Mouse (Mus musculus): ENCODE results near the gene Clcnka.
A peak's percentile ranks its signal among the peaks of the same experiment; 100 is the strongest.

Clcnka gene

GRCm38 (mm10) chr4:141398545-141398944 lies at the start of gene Clcnka:
TSS of gene Clcnka (minus strand) at chr4:141398724.
- no peak for DNase-seq

GRCm38 (mm10) chr4:141446211-141446610 lies 47.7 kb upstream of the Clcnka start:
- no peak for DNase-seq

- DNase-seq: no peak
These were observed 46.8 kb upstream of the Clcnka start for GRCm38 (mm10) chr4:141445328-141445720.

- peak; percentile 87 for DNase-seq
These were observed 46.2 kb upstream of the Clcnka start, which contains the start of gene Zbtb17 for GRCm38 (mm10) chr4:141444451-141445327. TSS of gene Zbtb17 (plus strand) at chr4:141444654.

GRCm38 (mm10) chr4:141443641-141444429 lies 45.3 kb upstream of the Clcnka start:
- DNase-seq: no peak

- no peak for DNase-seq
These were observed 42.4 kb upstream of the Clcnka start for GRCm38 (mm10) chr4:141440877-141441276.

GRCm38 (mm10) chr4:141439083-141439803 lies 40.7 kb upstream of the Clcnka start:
- no peak for DNase-seq

- no peak for DNase-seq
These were observed 37.5 kb upstream of the Clcnka start, which contains the start of gene Srarp for GRCm38 (mm10) chr4:141435974-141436373. TSS of gene Srarp (minus strand) at chr4:141436105.

- no peak for DNase-seq
These were observed 34.7 kb upstream of the Clcnka start for GRCm38 (mm10) chr4:141433191-141433590.

GRCm38 (mm10) chr4:141432666-141433065 lies 34.1 kb upstream of the Clcnka start:
- no peak for DNase-seq

- DNase-seq: peak; percentile 73
These were observed 32.5 kb upstream of the Clcnka start for GRCm38 (mm10) chr4:141430997-141431396.

GRCm38 (mm10) chr4:141429847-141430246 lies 31.3 kb upstream of the Clcnka start:
- DNase-seq: no peak

GRCm38 (mm10) chr4:141429381-141429780 lies 30.9 kb upstream of the Clcnka start:
- DNase-seq: no peak

- no peak for DNase-seq
These were observed 29.4 kb upstream of the Clcnka start for GRCm38 (mm10) chr4:141427921-141428320.

- no peak for DNase-seq
These were observed 28.5 kb upstream of the Clcnka start for GRCm38 (mm10) chr4:141426796-141427745.

GRCm38 (mm10) chr4:141425484-141426479 lies 27.3 kb upstream of the Clcnka start:
- peak; percentile 49 for DNase-seq

GRCm38 (mm10) chr4:141423691-141424431 lies 25.3 kb upstream of the Clcnka start:
- DNase-seq: no peak

GRCm38 (mm10) chr4:141423288-141423687 lies 24.8 kb upstream of the Clcnka start:
- no peak for DNase-seq

- no peak for DNase-seq
These were observed 24.3 kb upstream of the Clcnka start for GRCm38 (mm10) chr4:141422841-141423240.

- peak; percentile 38 for DNase-seq
These were observed 22.9 kb upstream of the Clcnka start for GRCm38 (mm10) chr4:141421423-141421822.
